Mouse (Mus musculus) heart, postnatal 10 days (tissue): ENCODE measurements around the gene Rbfox1. TPM values are rescaled to one million over a fixed set of nuclear protein-coding genes. Genes with fewer than 3 reads are reported as not detected.

ENCODE experiments used
- DNase-seq, 2 experiments: peaks; one replicate each; pipeline ENCODE4 v3.0.0; 2021
- intact Hi-C: fragments of 180-260 bp; cut with DNase I; formaldehyde crosslinking; loops from one replicate; pipeline ENCODE4 v1.15.1; 2025
- total RNA-seq, 2 experiments: library from RNA; stranded (reverse); gene quantifications; 2 replicates each; pipeline ENCODE4 v1.2.3; 2021

The Rbfox1 gene
- total RNA-seq, 2 experiments from 2014 or later: 35.7 to 36.6 TPM

GRCm38 (mm10) chr16:6427292-6428281 is 542.4 kb downstream of the Rbfox1 start:
- intact Hi-C loops: no loop called here
- no peak for DNase-seq

- intact Hi-C loops: loop anchor here (5.0 kb wide), 1 partner anchor 549 kb away; no protein-coding TSS in a partner anchor
- no peak for DNase-seq
Observed at GRCm38 (mm10) chr16:6430981-6431380, 545.8 kb downstream of the Rbfox1 start.

GRCm38 (mm10) chr16:6436445-6436844 is 551.3 kb downstream of the Rbfox1 start:
- peak in 1 of 2 experiments; percentile 1 for DNase-seq
- intact Hi-C loops: no loop called here

- intact Hi-C loops: no loop called here
- DNase-seq: peak in 1 of 2 experiments; percentile 6
Observed at GRCm38 (mm10) chr16:6448250-6448649, 563.1 kb downstream of the Rbfox1 start.

DNA sequence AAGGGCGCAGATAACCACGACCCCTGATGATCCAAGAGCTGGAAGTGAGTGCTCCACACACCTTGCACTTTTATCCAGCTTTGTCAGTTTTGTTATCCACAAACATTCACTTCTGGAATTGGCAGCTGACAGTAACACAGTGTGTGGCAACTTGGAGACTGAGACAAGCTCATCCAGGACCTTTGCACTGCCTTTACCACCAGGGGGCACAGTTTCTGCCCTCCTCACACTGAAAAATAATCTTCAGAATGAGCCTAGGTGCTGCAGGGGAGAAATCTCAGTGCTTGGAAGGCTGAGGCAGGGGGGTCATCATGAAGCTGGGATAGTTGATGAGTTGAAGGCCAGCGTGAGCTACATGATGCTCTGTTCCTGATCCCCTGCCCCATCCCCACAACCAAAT is 570.2 kb downstream of the Rbfox1 start:
- DNase-seq: peak in 1 of 2 experiments; percentile 2
- intact Hi-C loops: no loop called here

GRCm38 (mm10) chr16:6479094-6479590 is 594.0 kb downstream of the Rbfox1 start:
- intact Hi-C loops: loop anchor here (5.0 to 10.0 kb wide), 2 partner anchors 454 to 582 kb away; no protein-coding TSS in a partner anchor
- no peak for DNase-seq

DNA sequence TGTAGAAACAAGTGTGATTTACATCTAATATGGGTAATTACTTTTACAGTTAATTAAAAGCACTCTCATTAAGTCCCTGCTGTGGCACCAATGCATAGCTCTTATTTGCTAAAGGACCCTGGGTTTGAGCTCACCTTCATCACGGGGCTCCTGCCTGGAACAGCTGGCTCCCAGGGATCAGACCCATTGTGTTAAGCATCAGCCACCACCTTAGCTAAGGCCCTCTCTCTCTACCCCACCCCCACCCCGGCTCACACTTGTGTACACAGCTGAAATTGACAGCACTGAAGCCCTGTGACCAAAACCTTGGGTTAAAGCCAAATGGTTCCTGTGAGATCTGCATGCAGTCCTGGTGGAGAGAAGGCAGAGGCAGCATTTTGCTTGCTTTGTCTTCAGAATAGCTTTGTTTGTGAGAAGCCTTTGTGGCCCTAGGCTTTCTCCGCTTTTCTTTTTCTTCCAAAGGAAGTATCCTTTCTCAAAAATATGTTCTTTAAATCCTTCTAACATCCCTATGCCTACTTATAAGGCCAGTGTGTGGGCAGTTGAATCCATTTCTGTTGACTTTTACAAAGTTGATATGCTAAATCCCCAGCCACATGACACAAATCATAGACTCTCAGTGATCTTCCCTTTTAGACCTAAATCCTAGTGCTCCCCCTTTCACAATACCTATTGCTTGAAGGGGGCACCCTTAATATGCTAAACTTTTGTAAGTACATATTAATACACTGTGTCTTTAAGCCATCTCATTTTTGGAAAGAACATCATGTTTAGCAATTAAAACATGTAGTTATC is 594.7 kb downstream of the Rbfox1 start:
- DNase-seq: peak in 1 of 2 experiments; percentile 2
- intact Hi-C loops: loop anchor here (1.0 to 10.0 kb wide), 4 partner anchors 455 to 1007 kb away; no protein-coding TSS in a partner anchor

DNA sequence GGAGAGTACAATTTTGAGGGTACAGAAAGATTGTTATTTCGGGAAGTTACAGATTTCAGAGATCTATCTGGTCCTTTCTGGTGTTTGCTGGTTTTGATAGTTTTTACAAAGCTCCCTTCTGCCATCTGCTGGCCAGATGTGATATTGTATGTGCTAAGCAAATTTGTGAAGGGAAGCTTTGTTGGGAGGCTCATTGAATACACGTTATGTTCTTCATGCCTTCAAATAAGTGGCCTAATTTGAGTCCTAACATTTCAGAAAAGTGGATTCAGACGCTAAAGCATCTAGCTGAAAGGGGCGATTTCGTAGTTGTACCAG is 595.2 kb downstream of the Rbfox1 start:
- intact Hi-C loops: loop anchor here (1.0 to 2.0 kb wide), 2 partner anchors 600 to 1007 kb away; no protein-coding TSS in a partner anchor
- peak; percentile 52 to 72 for DNase-seq

- no peak for DNase-seq
- intact Hi-C loops: no loop called here
Observed at GRCm38 (mm10) chr16:6483628-6484027, 598.5 kb downstream of the Rbfox1 start.

DNA sequence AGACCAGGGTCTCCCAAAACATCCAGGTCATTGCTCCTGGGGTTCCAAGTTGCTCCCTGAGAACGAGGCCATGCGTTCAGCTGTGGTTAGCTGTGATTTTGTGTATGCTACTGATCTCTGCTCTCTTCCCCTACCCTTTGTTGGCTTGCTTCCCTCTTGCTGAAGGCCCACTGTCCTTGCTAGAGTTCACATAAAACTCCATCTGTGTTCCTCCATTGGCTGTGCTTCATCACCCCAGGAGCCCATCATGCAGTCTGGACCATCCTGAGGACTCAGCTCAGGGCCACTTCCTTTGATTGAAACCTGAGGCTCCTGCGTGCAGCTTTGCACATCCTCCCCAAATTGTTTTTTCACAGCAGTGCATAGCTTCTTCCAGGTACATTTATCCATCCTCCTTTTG is 600.5 kb downstream of the Rbfox1 start:
- intact Hi-C loops: no loop called here

GRCm38 (mm10) chr16:6502219-6502618 is 617.1 kb downstream of the Rbfox1 start:
- intact Hi-C loops: loop anchor here (5.0 to 10.0 kb wide), 2 partner anchors 293 to 1830 kb away; no protein-coding TSS in a partner anchor
- DNase-seq: peak; percentile 12 to 33

More for the DNA sequence above, 600.5 kb downstream of the Rbfox1 start:
- no peak for DNase-seq

GRCm38 (mm10) chr16:6503573-6504331 is 618.6 kb downstream of the Rbfox1 start:
- intact Hi-C loops: loop anchor here (5.0 to 10.0 kb wide), 2 partner anchors 291 to 1829 kb away; no protein-coding TSS in a partner anchor
- DNase-seq: peak; percentile 34 to 59

GRCm38 (mm10) chr16:6508924-6509323 is 623.8 kb downstream of the Rbfox1 start:
- intact Hi-C loops: loop anchor here (5.0 to 10.0 kb wide), 2 partner anchors 286 to 1423 kb away; no protein-coding TSS in a partner anchor
- DNase-seq: peak in 1 of 2 experiments; percentile 6

- intact Hi-C loops: no loop called here
- DNase-seq: no peak
Observed at GRCm38 (mm10) chr16:6519474-6519873, 634.3 kb downstream of the Rbfox1 start.

DNA sequence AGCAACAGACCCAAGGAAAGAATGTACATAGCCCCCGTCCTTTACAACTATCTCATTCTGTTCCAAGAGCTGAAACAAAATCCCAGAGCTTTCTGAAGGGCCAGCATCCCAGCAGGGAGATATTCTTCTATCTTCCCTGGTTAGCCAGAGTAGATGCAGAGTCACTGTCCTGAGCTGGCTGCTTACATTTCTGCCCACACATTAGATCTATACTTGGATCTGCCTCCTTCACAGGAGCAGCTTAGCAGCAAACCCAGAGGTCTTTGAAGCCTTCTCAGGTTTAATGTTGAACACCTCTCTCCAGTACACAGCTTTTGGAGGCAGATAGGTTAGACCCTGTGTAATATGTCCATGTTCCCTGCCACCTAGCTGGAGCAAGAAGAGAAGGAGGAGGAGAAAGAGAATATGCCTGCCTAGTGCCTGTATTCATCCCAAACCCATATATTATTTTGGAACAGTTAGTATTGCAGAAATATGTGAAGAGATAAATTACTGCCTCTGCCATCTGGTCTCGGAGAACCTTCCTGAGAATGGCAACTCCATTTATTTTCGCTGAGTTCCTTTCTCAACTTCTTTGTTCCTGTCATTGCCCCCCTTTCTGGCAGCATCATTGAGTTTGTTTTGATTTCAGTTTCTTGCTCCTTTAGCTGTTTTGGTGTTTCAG is 640.5 kb downstream of the Rbfox1 start:
- intact Hi-C loops: no loop called here
- DNase-seq: no peak

GRCm38 (mm10) chr16:6531459-6531858 is 646.3 kb downstream of the Rbfox1 start:
- DNase-seq: no peak
- intact Hi-C loops: no loop called here

DNA sequence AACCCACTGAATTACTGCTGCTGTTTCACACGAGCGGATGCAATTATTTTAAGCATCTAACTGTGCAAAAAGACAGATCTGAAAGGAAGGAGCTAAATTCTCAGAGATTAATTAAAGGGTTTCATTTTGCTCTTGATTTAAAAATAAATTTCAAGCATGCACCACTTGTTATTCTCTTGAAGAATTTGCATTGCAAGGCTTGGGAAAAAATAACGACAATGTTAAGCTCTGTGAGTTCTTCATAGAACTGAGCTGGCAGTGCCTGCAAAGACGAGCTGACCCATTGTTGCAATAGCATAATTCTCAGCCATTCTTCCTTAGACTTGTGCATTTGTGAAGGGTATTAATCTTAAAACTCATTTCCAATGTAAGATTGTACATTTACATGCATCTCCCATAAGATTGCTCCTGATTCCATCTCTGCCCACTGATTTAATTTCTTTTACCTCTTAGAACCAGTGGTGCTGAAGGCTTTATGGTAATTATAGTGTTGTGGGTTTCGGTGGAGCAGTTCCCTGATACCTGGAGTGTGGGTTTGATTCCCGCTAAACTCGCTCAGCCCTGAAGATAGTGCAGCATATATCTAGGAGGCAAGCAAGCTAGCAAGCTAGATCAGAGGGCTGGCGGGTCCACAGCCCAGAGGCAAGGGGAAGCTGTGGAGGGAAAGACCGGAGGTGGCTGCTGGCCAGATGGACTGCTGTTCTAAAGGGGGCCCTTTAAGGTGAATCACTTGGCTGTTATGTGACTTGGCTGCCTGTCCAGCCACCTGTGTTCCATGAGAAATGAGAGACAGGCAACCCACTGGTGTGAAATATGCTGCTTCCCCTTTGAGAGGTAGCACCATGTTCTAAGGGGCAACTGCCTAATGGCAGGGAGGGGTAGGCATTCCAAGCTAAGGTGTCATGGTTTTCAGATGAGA is 647.2 kb downstream of the Rbfox1 start:
- peak; percentile 6 to 12 for DNase-seq
- intact Hi-C loops: no loop called here

- intact Hi-C loops: no loop called here
- peak in 1 of 2 experiments; percentile 4 for DNase-seq
Observed at GRCm38 (mm10) chr16:6555776-6556175, 670.6 kb downstream of the Rbfox1 start.
